Mouse (Mus musculus): ENCODE data around the gene Tmem104.

- TF ChIP-seq CEBPB (IDR thresholded peaks at IDR 0.05; ENCODE audit: insufficient read depth, poor library complexity, severe bottlenecking) (no peak), MYOG (IDR thresholded peaks at IDR 0.05; ENCODE audit: control insufficient read depth in 1 of 3, insufficient read depth in 1 of 3, insufficient read length in 2 of 3, low read depth in 2 of 3) (no peak), POLR2AphosphoS2 (IDR thresholded peaks at IDR 0.05; ENCODE audit: insufficient read length, low read depth) (no peak), POLR2A (IDR thresholded peaks at IDR 0.05; ENCODE audit: insufficient read length, low read depth) (no peak), TCF12 (IDR thresholded peaks at IDR 0.05; ENCODE audit: insufficient read depth, poor library complexity, severe bottlenecking) (no peak), MYOD1 (IDR thresholded peaks at IDR 0.05; ENCODE audit: control insufficient read depth in 1 of 3, insufficient read length in 2 of 3, low read depth in 2 of 3) (no peak), E2F4 (IDR thresholded peaks at IDR 0.05; ENCODE audit: insufficient read depth) (no peak), MAX (IDR thresholded peaks at IDR 0.05; ENCODE audit: low read depth) (no peak), TCF3 (IDR thresholded peaks at IDR 0.05; ENCODE audit: insufficient read length, low read depth) (no peak), USF1 (IDR thresholded peaks at IDR 0.05; ENCODE audit: low read depth) (no peak), SRF (IDR thresholded peaks at IDR 0.05; ENCODE audit: control insufficient read depth, insufficient read length, low read depth) (no peak), REST (IDR thresholded peaks at IDR 0.05; ENCODE audit: insufficient read depth, insufficient read length) (no peak)
Observed at GRCm38 (mm10) chr11:115171125-115171524, 16.2 kb upstream of the Tmem104 start.

Data from myocyte (in vitro differentiated cells).